Mouse (Mus musculus) spleen, adult 2 months (tissue): ENCODE results near the gene Lamc3.

Experiments used
- CTCF ChIP-seq: fragments of 200-500 bp; IDR thresholded peaks from 2 replicates; pipeline ENCODE4 v1.5.1; 2011; ENCODE audit warnings: mild to moderate bottlenecking, inconsistent platforms; ENCODE audit not compliant: insufficient read depth, insufficient read length, insufficient replicate concordance; ENCODE audit errors: extremely low read depth
- POLR2A ChIP-seq: fragments of 200-500 bp; IDR thresholded peaks from 2 replicates; pipeline ENCODE4 v1.6.1; 2011; ENCODE audit warnings: low read depth, low read length, inconsistent platforms

- TF ChIP-seq CTCF (no peak), POLR2A (no peak)
Observed at GRCm38 (mm10) chr2:31961791-31962222, 74.7 kb downstream of the Lamc3 start.
